Mouse (Mus musculus): ENCODE data around the gene Lce1g.

The Lce1g gene

GRCm38 (mm10) chr3:92752238-92752637, at the start of gene Lce1g:
Lce1g (minus strand) TSS chr3:92752338.
- DNase-seq (ENCODE audit: low read depth, low spot score), result no peak

GRCm38 (mm10) chr3:92790414-92790813, 38.3 kb upstream of the Lce1g start, which contains the start of gene Lce1j:
Lce1j (minus strand) TSS chr3:92790514.
- DNase-seq (ENCODE audit: low read depth, low spot score), result no peak

- DNase-seq (ENCODE audit: low read depth, low spot score), result no peak
These were observed 26.7 kb upstream of the Lce1g start, which contains the start of gene Lce1i for GRCm38 (mm10) chr3:92778799-92779198. Lce1i (minus strand) TSS chr3:92778899.

GRCm38 (mm10) chr3:92771573-92771972, 19.4 kb upstream of the Lce1g start:
- DNase-seq (ENCODE audit: low read depth, low spot score), result no peak

- no peak for DNase-seq (ENCODE audit: low read depth, low spot score)
These were observed 12.8 kb upstream of the Lce1g start, which contains the start of gene Lce1h for GRCm38 (mm10) chr3:92764965-92765364. Lce1h (minus strand) TSS chr3:92765065.

GRCm38 (mm10) chr3:92753197-92753596, 1.1 kb upstream of the Lce1g start:
- no peak for DNase-seq (ENCODE audit: low read depth, low spot score)

- DNase-seq (ENCODE audit: low read depth, low spot score), result no peak
These were observed 13.1 kb downstream of the Lce1g start, which contains the start of gene Gm38119 for GRCm38 (mm10) chr3:92738996-92739395. Gm38119 (minus strand) TSS chr3:92739096.

- no peak for DNase-seq (ENCODE audit: low read depth, low spot score)
These were observed 29.5 kb downstream of the Lce1g start for GRCm38 (mm10) chr3:92722631-92723030.

GRCm38 (mm10) chr3:92720250-92720649, 31.9 kb downstream of the Lce1g start, which contains the start of gene Lce1f:
Lce1f (minus strand) TSS chr3:92720350.
- no peak for DNase-seq (ENCODE audit: low read depth, low spot score)

- no peak for DNase-seq (ENCODE audit: low read depth, low spot score)
These were observed 37.0 kb downstream of the Lce1g start for GRCm38 (mm10) chr3:92715122-92715521.

GRCm38 (mm10) chr3:92708974-92709373, 43.2 kb downstream of the Lce1g start, which contains the start of gene Lce1e:
Lce1e (minus strand) TSS chr3:92709074.
- no peak for DNase-seq (ENCODE audit: low read depth, low spot score)
